ENCODE assay signal across 8 mouse cellular contexts in genomic region chr6:37442041-37442667, GRCm38 (mm10). TPM values are rescaled to one million over a fixed set of nuclear protein-coding genes. Genes with fewer than 3 reads are reported as not detected.
DNase-seq lines count a peak whose midpoint lies in the region; ATAC-seq and TF ChIP-seq lines count a peak whose summit lies in the region.

Creb3l2 (minus strand) TSS chr6:37442146.

- no peak; the same call in 1 of the 2 replicates for TF ChIP-seq POLR2A in bone marrow, adult 2 months (IDR thresholded peaks at IDR 0.05; ENCODE audit: borderline replicate concordance, control insufficient read depth, low read depth, low read length)

- peak within 1 kb of the TSS; percentile 90 for H3K4me2 ChIP-seq in embryonic facial prominence, embryonic 14.5 days (ENCODE audit: low read depth, low read length)
- peak within 1 kb of the TSS; percentile 91 for H3K4me2 ChIP-seq in midbrain, embryonic 12.5 days (replicated peaks)

- peaks cover 7% of the 10 kb centered on the region for H3K36me3 ChIP-seq in embryonic facial prominence, embryonic 14.5 days (ENCODE audit: control insufficient read depth, insufficient read depth, low read length)
- H3K36me3 ChIP-seq in limb, embryonic 10.5 days, result peaks cover 4% of the 10 kb centered on the region; the same call in 1 of the 2 replicates
- H3K36me3 ChIP-seq in midbrain, embryonic 12.5 days, result no peaks in the 10 kb centered on the region

- DNase-seq in 3134 (ENCODE audit: extremely low read depth, insufficient read length, low spot score), result peak; percentile 95
- DNase-seq in embryonic facial prominence, embryonic 14.5 days (ENCODE audit: low spot score), result peak; percentile 100
- DNase-seq in heart, adult 18-20 months, result peak; percentile 97 to 99
- DNase-seq in kidney, adult 18-20 months, result peak; percentile 95
- DNase-seq in limb, embryonic 10.5 days (ENCODE audit: low spot score), result peak; percentile 95
- peak; percentile 99 for DNase-seq in skeletal muscle tissue, adult 2 months (ENCODE audit: low read depth, low spot score)

- TF ChIP-seq CTCF in bone marrow, adult 2 months (IDR thresholded peaks at IDR 0.05; ENCODE audit: control insufficient read depth, insufficient read depth, low read length), result no peak

- H3K27ac ChIP-seq in bone marrow, adult 2 months (ENCODE audit: control insufficient read depth, insufficient read depth, low read depth, low read length, poor library complexity), result peak within 1 kb of the TSS; percentile 27; the same call in 1 of the 2 replicates
- peak within 1 kb of the TSS; percentile 91 for H3K27ac ChIP-seq in embryonic facial prominence, embryonic 14.5 days (replicated peaks; ENCODE audit: low read depth, low read length)
- H3K27ac ChIP-seq in limb, embryonic 10.5 days, result peak within 1 kb of the TSS; percentile 93
- H3K27ac ChIP-seq in midbrain, embryonic 12.5 days (replicated peaks), result peak within 1 kb of the TSS; percentile 49

- no peaks in the 10 kb centered on the region; the same call in 1 of the 2 replicates for H3K4me1 ChIP-seq in bone marrow, adult 2 months (ENCODE audit: control insufficient read depth, insufficient read depth, low read length)
- H3K4me1 ChIP-seq in embryonic facial prominence, embryonic 14.5 days (ENCODE audit: control insufficient read depth, insufficient read depth, low read length), result peaks cover 26% of the 10 kb centered on the region
- H3K4me1 ChIP-seq in limb, embryonic 10.5 days, result peaks cover 24% of the 10 kb centered on the region
- peaks cover 11% of the 10 kb centered on the region; the same call in 1 of the 2 replicates for H3K4me1 ChIP-seq in midbrain, embryonic 12.5 days

- H3K4me3 ChIP-seq in bone marrow, adult 2 months (replicated peaks; ENCODE audit: control insufficient read depth, low read depth, low read length), result peak within 1 kb of the TSS; percentile 68
- peak within 1 kb of the TSS; percentile 89 for H3K4me3 ChIP-seq in embryonic facial prominence, embryonic 14.5 days (ENCODE audit: low read depth, low read length)
- peak within 1 kb of the TSS; percentile 90 for H3K4me3 ChIP-seq in limb, embryonic 10.5 days
- peak within 1 kb of the TSS; percentile 81 for H3K4me3 ChIP-seq in midbrain, embryonic 12.5 days

- peak within 1 kb of the TSS; percentile 92 for H3K9ac ChIP-seq in embryonic facial prominence, embryonic 14.5 days (ENCODE audit: low read depth, low read length)
- peak within 1 kb of the TSS; percentile 78 for H3K9ac ChIP-seq in midbrain, embryonic 12.5 days (replicated peaks)

- WGBS in bone marrow, adult 2 months, result under 1% methylated on average over 33 of the region's 33 CpGs
- under 1% methylated on average over 33 of the region's 33 CpGs for WGBS in embryonic facial prominence, embryonic 14.5 days
- WGBS in limb, embryonic 10.5 days, result under 1% methylated on average over 33 of the region's 33 CpGs
- WGBS in midbrain, embryonic 12.5 days, result under 1% methylated on average over 33 of the region's 33 CpGs

- no peaks in the 10 kb centered on the region for H3K27me3 ChIP-seq in embryonic facial prominence, embryonic 14.5 days (replicated peaks; ENCODE audit: control insufficient read depth, insufficient read depth, low read length)
- no peaks in the 10 kb centered on the region for H3K27me3 ChIP-seq in limb, embryonic 10.5 days (ENCODE audit: low read depth, poor library complexity, severe bottlenecking)
- peaks cover 7% of the 10 kb centered on the region; the same call in 1 of the 2 replicates for H3K27me3 ChIP-seq in midbrain, embryonic 12.5 days

- peak; percentile 99 for ATAC-seq in embryonic facial prominence, embryonic 14.5 days (ENCODE audit: low read depth)
- peak; percentile 99 for ATAC-seq in midbrain, embryonic 12.5 days (ENCODE audit: low FRiP score, low read depth)

- peaks cover 3% of the 10 kb centered on the region; the same call in 1 of the 2 replicates for H3K9me3 ChIP-seq in embryonic facial prominence, embryonic 14.5 days (ENCODE audit: control insufficient read depth, low read length)
- H3K9me3 ChIP-seq in limb, embryonic 10.5 days (replicated peaks), result no peaks in the 10 kb centered on the region
- no peaks in the 10 kb centered on the region for H3K9me3 ChIP-seq in midbrain, embryonic 12.5 days

RNA-seq across cellular contexts. Expression of gene Creb3l2, which starts in this region (rescaled TPM):
- 3.2 and 8.2 TPM in 2 replicates for polyA plus RNA-seq in bone marrow, adult 2 months (2011; ENCODE audit: insufficient read depth, insufficient read length, low replicate concordance, missing spikeins)
- 34.5 and 35.3 TPM in 2 replicates for polyA plus RNA-seq in embryonic facial prominence, embryonic 14.5 days (2014; fragmentation: Nextera tagmentation; extraction: Ambion mirVana)
- 10 to 100 TPM; 23.2 to 24.1 TPM for total RNA-seq in heart, adult 18-20 months (2021)
- polyA plus RNA-seq in limb, embryonic 10.5 days (2016; fragmentation: Nextera tagmentation; extraction: Ambion mirVana), result 9.6 and 17.2 TPM in 2 replicates
- polyA plus RNA-seq in midbrain, embryonic 12.5 days (2016; fragmentation: Nextera tagmentation; extraction: Ambion mirVana), result 5.9 and 7.2 TPM in 2 replicates

Comparison
In these comparisons a context has a peak if more than half of its experiments do, and no peak if none do; other contexts are left out.
1. Peak in every context shown above with its lines: DNase-seq, ATAC-seq, H3K4me3 ChIP-seq and H3K27ac ChIP-seq.
2. H3K27ac ChIP-seq: peak in every context shown above with its lines; median percentile 93 in limb, embryonic 10.5 days; 91 in embryonic facial prominence, embryonic 14.5 days; 49 in midbrain, embryonic 12.5 days; 27 in bone marrow, adult 2 months.